Mouse (Mus musculus): Measurements from ENCODE around the gene Prtn3.
A peak's percentile ranks its signal among the peaks of the same experiment; 100 is the strongest.
"Not testable (repeated sequence)": the region's sequence is repeated elsewhere in the genome, so short reads cannot be mapped to it uniquely, and the experiment has no call there.

Prtn3 gene

GRCm38 (mm10) chr10:79877174-79877573 is 2.9 kb downstream of the Prtn3 start:
- DNase-seq (ENCODE audit: low spot score in 2 of 2): no peak

GRCm38 (mm10) chr10:79877757-79878156 is 3.5 kb downstream of the Prtn3 start:
- DNase-seq (ENCODE audit: low spot score in 2 of 2): no peak

DNA sequence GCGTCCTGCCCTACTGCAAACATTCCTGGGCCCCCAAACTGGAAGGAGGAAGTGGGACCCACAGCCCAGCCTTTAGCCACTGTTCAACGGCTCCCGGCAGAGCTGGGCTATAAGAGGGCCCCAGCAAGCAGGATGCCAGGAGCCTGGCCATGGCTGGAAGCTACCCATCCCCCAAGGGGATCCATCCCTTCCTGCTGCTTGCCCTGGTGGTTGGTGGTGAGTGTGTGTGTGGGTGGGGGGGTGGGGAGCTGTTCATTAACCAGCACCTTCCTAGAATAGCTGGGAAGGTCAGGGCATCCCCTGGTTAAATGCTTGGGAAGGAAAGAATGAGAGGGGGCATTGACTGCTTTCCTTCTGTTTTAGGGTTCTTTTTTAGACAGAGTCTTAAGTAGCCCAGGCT is 5.3 kb downstream of the Prtn3 start:
- DNase-seq (ENCODE audit: low spot score in 2 of 2): no peak

GRCm38 (mm10) chr10:79880721-79881120 is 6.4 kb downstream of the Prtn3 start:
- DNase-seq (ENCODE audit: low spot score in 2 of 2): no peak

GRCm38 (mm10) chr10:79881981-79882380 is 7.7 kb downstream of the Prtn3 start:
- no peak for DNase-seq (ENCODE audit: low spot score in 2 of 2)

DNA sequence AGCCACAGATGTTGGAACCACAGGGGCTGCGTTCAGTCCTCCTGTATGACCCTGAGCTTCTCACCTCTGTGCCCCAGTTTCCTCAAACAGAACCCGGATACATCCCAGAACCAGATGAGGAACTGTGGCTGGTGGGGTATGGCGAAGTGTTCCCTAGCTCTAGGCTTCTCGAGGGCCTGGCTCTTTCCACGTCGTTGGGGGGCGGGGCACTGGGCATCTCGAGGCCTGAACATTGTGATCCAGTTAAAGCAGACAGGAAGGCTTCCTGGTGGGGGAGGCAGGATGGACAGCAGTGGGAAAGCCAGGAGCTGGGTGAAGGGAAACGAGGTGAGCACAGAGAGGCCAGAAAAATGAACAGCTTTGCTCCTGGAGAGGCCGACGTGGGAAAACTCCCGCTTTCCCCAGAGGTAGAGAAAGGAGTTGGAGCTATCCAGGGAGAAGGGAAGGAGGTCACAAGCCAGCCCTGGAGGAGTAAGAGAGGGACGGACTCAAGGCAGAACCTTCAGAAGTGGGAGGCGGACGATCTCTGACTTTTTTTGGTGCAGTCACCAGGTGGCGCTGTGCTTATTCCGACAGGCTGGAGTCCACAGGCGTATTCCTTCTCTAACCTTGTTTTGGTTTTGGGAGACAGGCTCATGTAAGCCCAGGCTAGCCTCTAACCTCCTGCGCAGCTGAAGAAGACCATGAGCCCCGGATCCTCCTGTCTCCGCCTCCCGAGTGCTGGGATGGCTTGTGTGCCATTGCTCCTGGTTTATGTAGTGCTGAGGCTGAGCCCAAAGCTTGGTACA is 9.2 kb downstream of the Prtn3 start:
- peak; percentile 65 to 79 for DNase-seq (ENCODE audit: low spot score in 2 of 2)

GRCm38 (mm10) chr10:79884446-79884845 is 10.2 kb downstream of the Prtn3 start:
- DNase-seq (ENCODE audit: low spot score in 2 of 2): peak in 1 of 2 experiments; percentile 57

- DNase-seq (ENCODE audit: low spot score in 2 of 2): not testable (repeated sequence)
Measured at GRCm38 (mm10) chr10:79884938-79885337, 10.7 kb downstream of the Prtn3 start.

- DNase-seq (ENCODE audit: low spot score in 2 of 2): no peak
Measured at GRCm38 (mm10) chr10:79886054-79886453, 11.8 kb downstream of the Prtn3 start, which contains the start of gene Elane. Gene Elane, plus strand, starts transcription at chr10:79886247.

GRCm38 (mm10) chr10:79886611-79887010 is 12.3 kb downstream of the Prtn3 start:
- no peak for DNase-seq (ENCODE audit: low spot score in 2 of 2)

DNA sequence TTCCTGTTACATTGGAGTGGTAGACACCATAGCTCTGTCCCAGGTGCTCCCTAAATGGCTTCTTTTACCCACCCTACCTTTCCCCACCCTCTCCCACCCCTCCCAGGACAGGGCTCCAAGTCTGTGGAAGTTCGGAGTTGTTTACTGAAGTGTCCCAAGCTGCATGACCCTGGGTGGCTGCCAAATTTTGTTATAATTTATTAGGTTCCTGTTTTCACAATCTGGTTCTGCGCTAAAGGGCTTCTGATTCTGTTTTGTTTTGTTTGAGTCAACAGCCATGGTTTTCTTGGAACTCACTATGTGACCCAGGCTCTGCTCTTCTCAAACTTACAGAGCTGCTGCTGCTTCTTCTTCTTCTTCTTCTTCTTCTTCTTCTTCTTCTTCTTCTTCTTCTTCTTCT is 15.1 kb downstream of the Prtn3 start:
- no peak for DNase-seq (ENCODE audit: low spot score in 2 of 2)

- DNase-seq (ENCODE audit: low spot score in 2 of 2): no peak
Measured at GRCm38 (mm10) chr10:79890670-79891069, 16.4 kb downstream of the Prtn3 start, which contains the start of gene Cfd. Gene Cfd, plus strand, starts transcription at chr10:79890853.

- DNase-seq (ENCODE audit: low spot score in 2 of 2): peak; percentile 75 to 82
Measured at GRCm38 (mm10) chr10:79892451-79893118, 18.3 kb downstream of the Prtn3 start.

DNA sequence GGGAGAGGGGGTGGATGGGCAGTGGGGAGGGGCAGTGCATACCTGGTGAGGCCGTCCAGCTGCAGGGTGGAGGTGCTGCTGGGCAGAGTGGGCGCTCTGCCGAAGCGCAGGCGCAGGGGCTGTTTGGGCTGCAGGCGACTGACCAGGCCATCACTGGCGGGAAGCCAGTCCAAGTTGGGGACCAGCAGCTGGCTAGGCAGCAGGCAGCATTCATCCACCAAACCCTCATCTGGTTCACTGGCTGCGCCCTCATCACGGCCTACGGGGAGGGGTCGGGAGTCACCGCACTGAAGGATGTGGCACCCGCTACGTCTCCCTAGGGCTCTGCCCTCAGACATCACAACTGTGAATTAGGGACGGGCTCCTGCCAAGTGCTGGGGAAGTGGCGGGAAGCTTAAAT is 22.0 kb downstream of the Prtn3 start:
- DNase-seq (ENCODE audit: low spot score in 2 of 2): no peak

DNA sequence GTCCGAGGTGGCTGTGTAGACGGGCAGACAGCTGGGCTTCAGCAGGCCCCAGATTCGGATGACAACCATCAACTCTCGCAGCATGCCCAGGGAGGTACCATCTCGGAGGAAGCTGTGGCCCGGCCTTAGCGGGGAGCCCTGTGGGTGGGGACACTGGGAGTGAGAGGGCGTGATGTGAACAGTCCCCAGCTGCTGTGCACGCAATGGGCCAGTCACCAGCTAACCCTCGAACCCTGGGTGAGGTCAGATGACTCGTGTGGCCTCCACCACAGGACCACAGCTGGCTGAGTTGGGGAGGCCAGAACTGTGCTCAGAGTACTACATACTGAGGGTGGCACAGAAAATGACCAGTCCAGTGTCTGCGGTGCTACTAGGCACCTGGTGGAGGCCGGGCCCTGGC is 22.5 kb downstream of the Prtn3 start:
- DNase-seq (ENCODE audit: low spot score in 2 of 2): no peak

DNA sequence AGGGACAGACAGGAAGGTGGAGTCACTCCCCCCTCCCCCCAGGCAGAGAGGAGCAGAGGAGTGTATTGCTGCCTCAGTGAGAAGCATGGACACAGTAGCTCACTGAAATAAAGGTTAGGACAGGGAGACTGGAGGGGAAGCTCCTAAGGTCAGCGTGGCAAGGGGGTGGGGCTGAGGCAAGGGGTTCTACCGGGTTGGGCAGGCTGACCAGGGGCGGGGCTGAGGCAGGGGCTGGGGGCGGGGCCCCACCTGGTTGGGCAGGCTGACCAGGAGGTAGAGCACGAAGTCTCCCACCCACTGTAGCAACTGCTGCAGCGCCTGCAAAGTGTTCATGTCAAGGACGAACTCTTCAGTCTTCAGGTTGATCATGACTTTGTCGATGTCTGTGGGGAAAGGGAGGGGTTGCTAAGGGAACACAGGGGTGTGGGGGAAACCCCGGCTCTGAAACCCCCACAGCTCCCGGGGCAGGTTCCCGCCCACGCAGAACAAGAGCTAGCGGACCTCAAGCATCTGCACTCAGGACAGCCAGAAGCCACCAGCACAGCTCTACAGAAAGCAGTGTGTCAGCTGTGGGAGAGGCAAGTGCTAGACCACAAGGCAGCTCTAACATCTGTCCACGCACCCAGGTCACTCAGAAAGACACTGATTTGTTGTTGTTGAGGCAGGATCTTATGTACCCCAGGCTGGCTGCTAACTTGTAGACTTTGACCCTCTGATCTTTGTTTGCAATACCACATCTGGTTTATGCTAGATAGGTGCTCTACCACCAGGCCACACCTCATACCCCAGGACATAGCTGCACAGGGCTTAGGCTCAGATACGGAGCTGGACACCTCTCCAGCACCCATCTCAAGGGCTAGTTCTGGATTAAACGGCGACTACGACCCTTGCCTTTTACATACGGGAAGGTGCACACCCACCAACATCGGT is 23.3 kb downstream of the Prtn3 start:
- DNase-seq (ENCODE audit: low spot score in 2 of 2): no peak

GRCm38 (mm10) chr10:79900951-79901410 is 26.7 kb downstream of the Prtn3 start:
- DNase-seq (ENCODE audit: low spot score in 2 of 2): peak in 1 of 2 experiments; percentile 56

GRCm38 (mm10) chr10:79906712-79907111 is 32.4 kb downstream of the Prtn3 start:
- DNase-seq (ENCODE audit: low spot score in 2 of 2): no peak

- DNase-seq (ENCODE audit: low spot score in 2 of 2): no peak
Measured at GRCm38 (mm10) chr10:79907415-79907814, 33.1 kb downstream of the Prtn3 start.

- DNase-seq (ENCODE audit: low spot score in 2 of 2): peak; percentile 81 to 90
Measured at GRCm38 (mm10) chr10:79908167-79909091, 34.2 kb downstream of the Prtn3 start, which contains the start of gene Med16. Gene Med16, minus strand, starts transcription at chr10:79908923.
